In genomic region chr15:80710608-80711363, GRCm38 (mm10) we compare ENCODE assay signal across 8 mouse cellular contexts. TPM values are rescaled to one million over a fixed set of nuclear protein-coding genes. Genes with fewer than 3 reads are reported as not detected.
A peak's percentile ranks its signal among the peaks of the same experiment; 100 is the strongest.
DNase-seq lines count a peak whose midpoint lies in the region; ATAC-seq and TF ChIP-seq lines count a peak whose summit lies in the region.

Gene Tnrc6b (plus strand): TSS chr15:80711313.

- H3K4me1 ChIP-seq in ES-E14 (ENCODE audit: control insufficient read depth in 2 of 2, insufficient read depth in 2 of 2, low read length in 2 of 2, poor library complexity in 1 of 2), result peaks cover 0 to 3% of the 10 kb centered on the region in 2 experiments; a peak in 1 of 4 replicates
- peaks cover 43% of the 10 kb centered on the region for H3K4me1 ChIP-seq in forebrain, embryonic 15.5 days
- peaks cover 14% of the 10 kb centered on the region; the same call in 1 of the 2 replicates for H3K4me1 ChIP-seq in lung, adult 2 months (ENCODE audit: control insufficient read depth, insufficient read depth, low read length)

- H3K36me3 ChIP-seq in ES-E14 (ENCODE audit: control insufficient read depth, insufficient read depth, low read length, poor library complexity, severe bottlenecking), result no peaks in the 10 kb centered on the region
- no peaks in the 10 kb centered on the region for H3K36me3 ChIP-seq in forebrain, embryonic 15.5 days

- peak; percentile 96 for TF ChIP-seq POLR2A in lung, adult 2 months (IDR thresholded peaks at IDR 0.05; ENCODE audit: borderline replicate concordance, extremely low read depth, low read depth, low read length)

- TF ChIP-seq CTCF in lung, adult 2 months (IDR thresholded peaks at IDR 0.05; ENCODE audit: insufficient read depth, low read length), result no peak

- H3K9me3 ChIP-seq in ES-E14 (ENCODE audit: control insufficient read depth, insufficient read depth, low read depth, low read length), result no peaks in the 10 kb centered on the region
- H3K9me3 ChIP-seq in forebrain, embryonic 15.5 days, result no peaks in the 10 kb centered on the region

- peak within 1 kb of the TSS; percentile 45; the same call in 1 of the 2 replicates for H3K27ac ChIP-seq in ES-E14 (ENCODE audit: insufficient read depth, low read depth, low read length, poor library complexity, severe bottlenecking)
- peak within 1 kb of the TSS; percentile 99 for H3K27ac ChIP-seq in forebrain, embryonic 15.5 days (replicated peaks)

- in situ Hi-C loops in ES-E14 (cut with MboI; ENCODE audit: low sequenced_read_pairs in 2 of 2, unreplicated experiment in 2 of 2), result no loop called here

- under 1% methylated on average over 39 of the region's 39 CpGs for WGBS in forebrain, embryonic 15.5 days
- WGBS in lung, adult 2 months, result under 1% methylated on average over 39 of the region's 39 CpGs

- peak within 1 kb of the TSS; percentile 82 to 99 for H3K4me3 ChIP-seq in ES-E14 (ENCODE audit: insufficient read depth in 1 of 2, low read depth in 1 of 2, low read length in 2 of 2, poor library complexity in 1 of 2, severe bottlenecking in 1 of 2)
- H3K4me3 ChIP-seq in forebrain, embryonic 15.5 days, result peak within 1 kb of the TSS; percentile 100
- peak within 1 kb of the TSS; percentile 94 for H3K4me3 ChIP-seq in lung, adult 2 months (replicated peaks; ENCODE audit: extremely low read depth, low read depth, low read length)

- intact Hi-C loops in heart, postnatal 25 days (cut with DNase I), result no loop called here

- H3K4me2 ChIP-seq in forebrain, embryonic 15.5 days (replicated peaks), result peak within 1 kb of the TSS; percentile 88

- peak; percentile 98 for DNase-seq in ES-E14 (ENCODE audit: low read depth, low spot score)
- peak; percentile 99 for DNase-seq in cerebellum, adult 11-12 months
- peak; percentile 99 for DNase-seq in heart, postnatal 25 days (ENCODE audit: low spot score)
- DNase-seq in layer of hippocampus, adult 18-20 months (ENCODE audit: low spot score in 2 of 2), result peak; percentile 99
- DNase-seq in lung, adult 2 months, result peak; percentile 98
- DNase-seq in thymus, adult 18-20 months, result peak; percentile 99

- peak within 1 kb of the TSS; percentile 86 for H3K9ac ChIP-seq in ES-E14 (ENCODE audit: insufficient read depth, low read depth, low read length, poor library complexity, severe bottlenecking)
- peak within 1 kb of the TSS; percentile 81 for H3K9ac ChIP-seq in forebrain, embryonic 15.5 days (replicated peaks)

- H3K27me3 ChIP-seq in forebrain, embryonic 15.5 days, result no peaks in the 10 kb centered on the region

- peak; percentile 97 for ATAC-seq in forebrain, embryonic 15.5 days (replicated peaks)
- ATAC-seq in neutrophil, adult 5-6 weeks (ENCODE audit: extremely low read depth, insufficient number of reproducible peaks, low FRiP score, poor library complexity, severe bottlenecking), result peak; percentile 94

TF ChIP-seq in ES-E14, 5 proteins besides CTCF, POLR2A, EP300 and RAD21:
- no peak for TF ChIP-seq ZNF384 (IDR thresholded peaks at IDR 0.05; ENCODE audit: low read depth, low read length)
- no peak for TF ChIP-seq MAFK (IDR thresholded peaks at IDR 0.05; ENCODE audit: insufficient read depth, low read depth, low read length)
- no peak for TF ChIP-seq ZC3H11A (IDR thresholded peaks at IDR 0.05; ENCODE audit: borderline replicate concordance, low read depth, low read length)
- no peak; the same call in 1 of the 2 replicates for TF ChIP-seq HCFC1 (IDR thresholded peaks at IDR 0.05; ENCODE audit: borderline replicate concordance, insufficient read depth, low read length)
- peak; percentile 93 for TF ChIP-seq CHD2 (IDR thresholded peaks at IDR 0.05; ENCODE audit: low read depth, low read length)

RNA-seq across cellular contexts. Expression of gene Tnrc6b, which starts in this region (rescaled TPM):
- 29.5 and 37.0 TPM in 2 replicates for total RNA-seq in ES-E14 (2012; rRNA removed)
- polyA plus RNA-seq in forebrain, embryonic 15.5 days (2015; fragmentation: Nextera tagmentation; extraction: Ambion mirVana), result 34.2 and 35.2 TPM in 2 replicates
- total RNA-seq in heart, postnatal 25 days (2021), result 10 to 100 TPM; 48.4 to 53.0 TPM
- 100 to 1,000 TPM in 1 of 2 experiments, 10 to 100 TPM in 1; 95.8 to 113 TPM for total RNA-seq in layer of hippocampus, adult 18-20 months (2021)
- polyA plus RNA-seq in lung, adult 2 months (2012; rRNA removed), result 16.6 TPM in 2 replicates
- 133 and 164 TPM in 2 replicates for total RNA-seq in neutrophil, adult 5-6 weeks (2017)

Comparison
In these comparisons a context has a peak if more than half of its experiments do, and no peak if none do; other contexts are left out.
1. Peak in every context shown above with its lines: DNase-seq, ATAC-seq, H3K4me3 ChIP-seq and H3K27ac ChIP-seq.